Comparison of ENCODE assay signal across 8 mouse cellular contexts in genomic region chr10:122807127-122808105, GRCm38 (mm10).
A peak's percentile ranks its signal among the peaks of the same experiment; 100 is the strongest.
DNase-seq lines count a peak whose midpoint lies in the region; ATAC-seq and TF ChIP-seq lines count a peak whose summit lies in the region.

No protein-coding gene starts in this region.

- WGBS in forebrain, embryonic 13.5 days = 32% methylated on average over 9 of the region's 9 CpGs
- WGBS in heart, postnatal 0 days = 32% methylated on average over 9 of the region's 9 CpGs

- DNase-seq in ES-CJ7 (ENCODE audit: low read depth, low spot score) = peak; percentile 75
- DNase-seq in c-Kit-positive CD71-positive TER-119-negative erythroid progenitor cells, embryonic 14.5 days (ENCODE audit: low read depth) = peak; percentile 65
- peak; percentile 78 for DNase-seq in heart, postnatal 0 days (ENCODE audit: low spot score)
- peak; percentile 75 to 85 for DNase-seq in kidney, postnatal 25 days
- DNase-seq in lung, adult 18-20 months = peak; percentile 67 to 73
- DNase-seq in ovary, adult 18-20 months (ENCODE audit: low spot score) = peak; percentile 15
- peak; percentile 85 for DNase-seq in thymus, postnatal 14 days

- H3K27me3 ChIP-seq in forebrain, embryonic 13.5 days = no peaks in the 10 kb centered on the region
- H3K27me3 ChIP-seq in heart, postnatal 0 days (ENCODE audit: control insufficient read depth, insufficient read depth, low read length) = no peaks in the 10 kb centered on the region

- no peak overlapping the region for H3K4me3 ChIP-seq in forebrain, embryonic 13.5 days
- H3K4me3 ChIP-seq in heart, postnatal 0 days (ENCODE audit: low read depth, low read length) = no peak overlapping the region

- peak; percentile 74 for TF ChIP-seq CTCF in heart, postnatal 0 days (IDR thresholded peaks at IDR 0.05; ENCODE audit: low read depth)

- H3K4me2 ChIP-seq in forebrain, embryonic 13.5 days = no peak overlapping the region
- no peak overlapping the region for H3K4me2 ChIP-seq in heart, postnatal 0 days (ENCODE audit: low read depth, low read length)

- peaks cover 21% of the 10 kb centered on the region for H3K4me1 ChIP-seq in forebrain, embryonic 13.5 days
- peaks cover 9% of the 10 kb centered on the region for H3K4me1 ChIP-seq in heart, postnatal 0 days (ENCODE audit: control insufficient read depth, insufficient read depth)

- no peaks in the 10 kb centered on the region for H3K36me3 ChIP-seq in forebrain, embryonic 13.5 days (ENCODE audit: poor library complexity, severe bottlenecking)
- H3K36me3 ChIP-seq in heart, postnatal 0 days (replicated peaks; ENCODE audit: control insufficient read depth, insufficient read depth, low read length) = no peaks in the 10 kb centered on the region

- H3K9me3 ChIP-seq in forebrain, embryonic 13.5 days (replicated peaks) = peaks cover 5% of the 10 kb centered on the region; the same call in 1 of the 2 replicates
- no peaks in the 10 kb centered on the region for H3K9me3 ChIP-seq in heart, postnatal 0 days (replicated peaks; ENCODE audit: control insufficient read depth, low read length)

- ATAC-seq in forebrain, embryonic 13.5 days = peak; percentile 70
- peak; percentile 47; the same call in 1 of the 2 replicates for ATAC-seq in heart, postnatal 0 days (ENCODE audit: insufficient read depth, low read depth)

- peak overlapping the region; percentile 72 for H3K27ac ChIP-seq in forebrain, embryonic 13.5 days
- peak overlapping the region; percentile 50 for H3K27ac ChIP-seq in heart, postnatal 0 days (ENCODE audit: low read depth)

- H3K9ac ChIP-seq in forebrain, embryonic 13.5 days = no peak overlapping the region
- peak overlapping the region; percentile 20; the same call in 1 of the 2 replicates for H3K9ac ChIP-seq in heart, postnatal 0 days (replicated peaks; ENCODE audit: low read depth, low read length)

- peak; percentile 41; the same call in 1 of the 2 replicates for TF ChIP-seq EP300 in heart, postnatal 0 days (IDR thresholded peaks at IDR 0.05; ENCODE audit: low read depth)

Comparison
In these comparisons a context has a peak if more than half of its experiments do, and no peak if none do; other contexts are left out.
1. DNase-seq: peak in every context shown above with its lines; median percentile 85 in thymus, postnatal 14 days; 80 in kidney, postnatal 25 days; 78 in heart, postnatal 0 days; 75 in ES-CJ7; 70 in lung, adult 18-20 months; 65 in c-Kit-positive CD71-positive TER-119-negative erythroid progenitor cells, embryonic 14.5 days; 15 in ovary, adult 18-20 months.